Mouse (Mus musculus) hindbrain, embryonic 15.5 days (tissue): ENCODE measurements around the gene Taf6l. TPM values are rescaled to one million over a fixed set of nuclear protein-coding genes. Genes with fewer than 3 reads are reported as not detected.

ENCODE experiments used
- ATAC-seq: fragments of 200-750 bp; cut with Nextera tagmentation; 2 replicates; pipeline ENCODE4 v1.8.0; 2017; ENCODE audit warnings: low read depth, moderate number of reproducible peaks, moderate TSS enrichment; ENCODE audit not compliant: low FRiP score
- H3K27ac ChIP-seq: fragments of 300-500 bp; sonication (generic); replicated peaks from 2 replicates; pipeline ENCODE4 v1.5.1; 2015; ENCODE audit warnings: mild to moderate bottlenecking, inconsistent platforms
- H3K27me3 ChIP-seq: fragments of 300-500 bp; sonication (generic); 2 replicates; pipeline ENCODE4 v1.6.1; 2015; ENCODE audit warnings: control low read depth, inconsistent platforms
- H3K36me3 ChIP-seq: fragments of 300-500 bp; sonication (generic); 2 replicates; pipeline ENCODE4 v1.6.1; 2015; ENCODE audit warnings: control low read depth, inconsistent platforms
- H3K4me1 ChIP-seq: fragments of 300-500 bp; sonication (generic); replicated peaks from 2 replicates; pipeline ENCODE4 v1.6.1; 2015; ENCODE audit warnings: control low read depth, inconsistent platforms
- H3K4me2 ChIP-seq: fragments of 300-500 bp; sonication (generic); 2 replicates; pipeline ENCODE4 v1.6.1; 2015; ENCODE audit warnings: moderate library complexity, mild to moderate bottlenecking, inconsistent platforms
- H3K4me3 ChIP-seq: fragments of 300-500 bp; sonication (generic); 2 replicates; pipeline ENCODE4 v1.5.1; 2015; ENCODE audit warnings: mild to moderate bottlenecking, inconsistent platforms
- H3K9ac ChIP-seq: fragments of 300-500 bp; sonication (generic); 2 replicates; pipeline ENCODE4 v1.6.1; 2015; ENCODE audit warnings: inconsistent platforms
- H3K9me3 ChIP-seq: fragments of 300-500 bp; sonication (generic); 2 replicates; pipeline ENCODE4 v1.6.1; 2016; ENCODE audit warnings: control low read depth, inconsistent platforms
- WGBS: fragments of 180-500 bp; shearing (Covaris S2); methylation state at CpG from one replicate; pipeline ENCODE4 v1.1.7; 2015; 5-methylcytosine and 5-hydroxymethylcytosine counted together
- polyA plus RNA-seq: library from polyadenylated mRNA; unstranded; fragments of >200 nt; fragmentation: Nextera tagmentation; extraction: Ambion mirVana; gene quantifications from 2 replicates; pipeline ENCODE4 v1.2.1, GENCODE M21; 2015

The Taf6l gene
- polyA plus RNA-seq, 1 experiment from 2014 or later = 30.5 TPM

- Histone ChIP-seq H3K9me3 (no peaks in the 10 kb centered on the region), H3K27ac (no peak overlapping the region), H3K4me2 (peak overlapping the region; percentile 35), H3K4me3 (no peak overlapping the region), H3K4me1 (peaks cover 56% of the 10 kb centered on the region), H3K9ac (no peak overlapping the region), H3K27me3 (no peaks in the 10 kb centered on the region), H3K36me3 (peaks cover 20% of the 10 kb centered on the region; the same call in 1 of the 2 replicates)
- 86% methylated on average over 3 of the region's 3 CpGs for WGBS
- no peak for ATAC-seq
Observed at GRCm38 (mm10) chr19:8817001-8817400, 30.8 kb upstream of the Taf6l start.

GRCm38 (mm10) chr19:8815812-8816211 lies 29.6 kb upstream of the Taf6l start:
- Histone ChIP-seq H3K36me3 (peaks cover 26% of the 10 kb centered on the region), H3K27ac (no peak overlapping the region), H3K4me2 (0 out of 2 replicates have a peak overlapping the region, but pooled peaks have one; percentile 35), H3K9ac (no peak overlapping the region), H3K4me1 (peaks cover 45% of the 10 kb centered on the region), H3K4me3 (no peak overlapping the region), H3K27me3 (no peaks in the 10 kb centered on the region), H3K9me3 (no peaks in the 10 kb centered on the region)
- ATAC-seq = no peak
- 67% methylated on average over 11 of the region's 11 CpGs for WGBS

- H3K9me3 ChIP-seq = no peaks in the 10 kb centered on the region
- no peaks in the 10 kb centered on the region for H3K27me3 ChIP-seq
- H3K4me3 ChIP-seq = no peak overlapping the region
- WGBS = 95% methylated on average over 5 of the region's 5 CpGs
- peaks cover 51% of the 10 kb centered on the region for H3K36me3 ChIP-seq
- H3K9ac ChIP-seq = no peak overlapping the region
- no peak overlapping the region for H3K27ac ChIP-seq
- ATAC-seq = no peak
- H3K4me1 ChIP-seq = peaks cover 13% of the 10 kb centered on the region
- H3K4me2 ChIP-seq = no peak overlapping the region
Observed at GRCm38 (mm10) chr19:8806810-8807209, 20.6 kb upstream of the Taf6l start.

GRCm38 (mm10) chr19:8803879-8804660 lies 17.9 kb upstream of the Taf6l start:
- Histone ChIP-seq H3K4me3 (no peak overlapping the region), H3K36me3 (peaks cover 34% of the 10 kb centered on the region), H3K4me1 (peaks cover 16% of the 10 kb centered on the region), H3K9ac (no peak overlapping the region), H3K9me3 (no peaks in the 10 kb centered on the region), H3K4me2 (no peak overlapping the region), H3K27me3 (no peaks in the 10 kb centered on the region), H3K27ac (no peak overlapping the region)
- WGBS = 93% methylated on average over 11 of the region's 11 CpGs
- no peak for ATAC-seq

GRCm38 (mm10) chr19:8803204-8803780 lies 17.1 kb upstream of the Taf6l start:
- peaks cover 33% of the 10 kb centered on the region for H3K36me3 ChIP-seq
- H3K27me3 ChIP-seq = no peaks in the 10 kb centered on the region
- peak overlapping the region; percentile 92; the same call in 1 of the 2 replicates for H3K27ac ChIP-seq
- 89% methylated on average over 9 of the region's 9 CpGs for WGBS
- no peaks in the 10 kb centered on the region for H3K9me3 ChIP-seq
- no peak overlapping the region for H3K9ac ChIP-seq
- peak overlapping the region; percentile 66 for H3K4me3 ChIP-seq
- H3K4me2 ChIP-seq = peak overlapping the region; percentile 57
- no peak for ATAC-seq
- H3K4me1 ChIP-seq = peaks cover 16% of the 10 kb centered on the region

- Histone ChIP-seq H3K27me3 (no peaks in the 10 kb centered on the region), H3K9me3 (no peaks in the 10 kb centered on the region), H3K4me1 (peaks cover 23% of the 10 kb centered on the region), H3K9ac (peak within 1 kb of the TSS; percentile 51), H3K4me2 (peak within 1 kb of the TSS; percentile 57), H3K27ac (peak within 1 kb of the TSS; percentile 92), H3K4me3 (peak within 1 kb of the TSS; percentile 66), H3K36me3 (peaks cover 27% of the 10 kb centered on the region)
- WGBS = under 1% methylated on average over 30 of the region's 30 CpGs
- peak; percentile 98 for ATAC-seq
Observed at GRCm38 (mm10) chr19:8802130-8802821, 16.1 kb upstream of the Taf6l start, which contains the start of gene Zbtb3. Gene Zbtb3, plus strand, starts transcription at chr19:8802555.

GRCm38 (mm10) chr19:8798947-8799315 lies 12.7 kb upstream of the Taf6l start:
- H3K9ac ChIP-seq = 0 out of 2 replicates have a peak overlapping the region, but pooled peaks have one; percentile 72
- no peak for ATAC-seq
- no peaks in the 10 kb centered on the region for H3K9me3 ChIP-seq
- H3K4me3 ChIP-seq = peak overlapping the region; percentile 71; the same call in 1 of the 2 replicates
- H3K36me3 ChIP-seq = peaks cover 15% of the 10 kb centered on the region
- peak overlapping the region; percentile 72; the same call in 1 of the 2 replicates for H3K27ac ChIP-seq
- H3K4me1 ChIP-seq = peaks cover 26% of the 10 kb centered on the region
- H3K27me3 ChIP-seq = no peaks in the 10 kb centered on the region
- H3K4me2 ChIP-seq = peak overlapping the region; percentile 83

GRCm38 (mm10) chr19:8798264-8798946 lies 12.2 kb upstream of the Taf6l start, which contains the start of gene Polr2g:
Gene Polr2g, minus strand, starts transcription at chr19:8798577.
- Histone ChIP-seq H3K27me3 (no peaks in the 10 kb centered on the region), H3K36me3 (peaks cover 20% of the 10 kb centered on the region), H3K27ac (peak within 1 kb of the TSS; percentile 72), H3K9me3 (no peaks in the 10 kb centered on the region), H3K4me2 (peak within 1 kb of the TSS; percentile 83), H3K4me3 (peak within 1 kb of the TSS; percentile 71), H3K9ac (peak within 1 kb of the TSS; percentile 72), H3K4me1 (peaks cover 22% of the 10 kb centered on the region)
- WGBS = 2% methylated on average over 25 of the region's 25 CpGs
- ATAC-seq = peak; percentile 76

GRCm38 (mm10) chr19:8790171-8790570 lies 4.0 kb upstream of the Taf6l start:
- Histone ChIP-seq H3K9me3 (no peaks in the 10 kb centered on the region), H3K4me2 (no peak overlapping the region), H3K36me3 (peaks cover 34% of the 10 kb centered on the region), H3K4me3 (no peak overlapping the region), H3K27ac (no peak overlapping the region), H3K27me3 (no peaks in the 10 kb centered on the region), H3K9ac (no peak overlapping the region), H3K4me1 (peaks cover 9% of the 10 kb centered on the region)
- ATAC-seq = no peak
- WGBS = 85% methylated on average over 7 of the region's 7 CpGs

- no peak overlapping the region for H3K4me3 ChIP-seq
- no peak overlapping the region for H3K9ac ChIP-seq
- H3K27ac ChIP-seq = no peak overlapping the region
- 52% methylated on average over 1 of the region's 1 CpGs for WGBS
- H3K9me3 ChIP-seq = no peaks in the 10 kb centered on the region
- no peak for ATAC-seq
- no peak overlapping the region for H3K4me2 ChIP-seq
- no peaks in the 10 kb centered on the region for H3K27me3 ChIP-seq
- H3K4me1 ChIP-seq = peaks cover 13% of the 10 kb centered on the region
- H3K36me3 ChIP-seq = peaks cover 24% of the 10 kb centered on the region
Observed at GRCm38 (mm10) chr19:8789171-8789570, 3.0 kb upstream of the Taf6l start.

- no peak for ATAC-seq
- H3K4me1 ChIP-seq = peaks cover 13% of the 10 kb centered on the region
- H3K36me3 ChIP-seq = peaks cover 19% of the 10 kb centered on the region
- no peak overlapping the region for H3K4me3 ChIP-seq
- no peak overlapping the region for H3K27ac ChIP-seq
- no peak overlapping the region for H3K4me2 ChIP-seq
- H3K9ac ChIP-seq = no peak overlapping the region
- H3K27me3 ChIP-seq = no peaks in the 10 kb centered on the region
- 22% methylated on average over 3 of the region's 3 CpGs for WGBS
- H3K9me3 ChIP-seq = no peaks in the 10 kb centered on the region
Observed at GRCm38 (mm10) chr19:8788521-8788920, 2.3 kb upstream of the Taf6l start.
